Mouse (Mus musculus) inflammation-experienced regulatory T-cells, adult 16 weeks (primary cell): ENCODE measurements around the gene Dynlt1b. TPM values are rescaled to one million over a fixed set of nuclear protein-coding genes. Genes with fewer than 3 reads are reported as not detected.

ENCODE experiments used
- polyA plus RNA-seq: library from polyadenylated mRNA; unstranded; fragments of 100-300 nt; shearing (Covaris generic); gene quantifications from one replicate; pipeline ENCODE4 v1.2.1, GENCODE M21; 2017

Dynlt1b gene
- polyA plus RNA-seq = 132 TPM

DNA sequence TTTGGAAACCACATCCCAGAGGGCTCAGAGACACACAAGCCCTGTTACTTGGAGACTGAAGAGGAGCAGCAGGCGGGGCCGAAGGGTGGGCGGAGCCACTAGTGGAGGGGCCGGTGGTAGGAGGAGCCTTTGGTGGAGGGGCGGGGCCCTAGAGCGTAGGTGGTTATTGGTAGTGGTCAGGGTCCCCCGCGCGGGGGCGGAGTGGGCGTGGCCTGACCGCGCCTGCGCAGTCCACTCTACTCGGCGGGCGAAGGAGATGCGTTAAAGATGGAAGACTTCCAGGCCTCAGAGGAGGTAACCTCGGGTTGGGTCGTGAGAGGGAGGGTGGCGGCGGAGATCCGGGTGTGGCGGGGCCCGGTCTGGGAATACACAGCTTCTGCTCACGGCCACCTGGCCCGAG is at the start of gene Dynlt1b:
Gene Dynlt1b (plus strand): TSS at position 168 of the 400 bp plus-strand sequence.

Other genes starting within 250 kb of the Dynlt1b start
- gene Tmem181a, start 173.3 kb upstream of the Dynlt1b start, polyA plus RNA-seq = 24.0 TPM
- gene Dynlt1a, start 112.6 kb upstream of the Dynlt1b start, polyA plus RNA-seq = 14.0 TPM
- 56.3 TPM for gene Dynlt1c, start 171.6 kb downstream of the Dynlt1b start, polyA plus RNA-seq
- 62.8 TPM for gene Dynlt1f, start 225.8 kb downstream of the Dynlt1b start, polyA plus RNA-seq
- gene Sytl3, start 229.0 kb downstream of the Dynlt1b start, polyA plus RNA-seq = 3.4 TPM